Mouse (Mus musculus): ENCODE measurements around the gene Kcnd2. TPM values are rescaled to one million over a fixed set of nuclear protein-coding genes. Genes with fewer than 3 reads are reported as not detected.

The Kcnd2 gene
- polyA plus RNA-seq, 1 experiment from 2014 or later, result 0.06 TPM

DNA sequence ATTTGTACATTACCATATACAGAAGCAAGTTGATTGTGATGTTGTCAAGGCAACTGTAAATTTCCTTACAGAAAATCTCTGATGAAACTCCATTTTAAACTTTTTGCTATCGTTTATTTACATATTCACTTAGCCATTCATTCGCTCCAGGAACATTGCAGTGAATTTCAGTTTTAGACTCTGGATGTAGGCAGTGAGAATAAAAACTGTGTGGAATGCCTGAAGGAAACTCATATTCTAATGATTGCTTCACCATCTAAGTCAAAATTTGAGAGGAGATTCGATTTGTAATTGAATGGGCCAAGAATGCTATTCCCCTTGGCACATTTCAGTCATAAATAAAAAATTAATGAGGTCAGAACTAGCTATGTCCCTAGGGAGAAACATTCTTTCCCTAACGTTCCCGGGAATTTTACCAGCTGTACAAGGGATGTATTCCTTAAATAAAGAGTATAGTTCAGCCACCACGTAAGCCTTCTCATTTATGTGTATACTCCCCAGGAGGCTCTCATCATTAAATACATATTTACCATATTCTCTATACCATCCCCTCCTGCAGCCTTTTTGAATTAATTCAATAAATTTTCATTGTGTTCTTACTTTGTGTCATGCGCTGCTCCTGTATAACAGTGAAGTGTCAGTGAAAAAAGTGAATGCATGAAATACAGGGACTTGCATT is 394.2 kb downstream of the Kcnd2 start:
- WGBS, result 72% methylated on average over 7 of the region's 7 CpGs

DNA sequence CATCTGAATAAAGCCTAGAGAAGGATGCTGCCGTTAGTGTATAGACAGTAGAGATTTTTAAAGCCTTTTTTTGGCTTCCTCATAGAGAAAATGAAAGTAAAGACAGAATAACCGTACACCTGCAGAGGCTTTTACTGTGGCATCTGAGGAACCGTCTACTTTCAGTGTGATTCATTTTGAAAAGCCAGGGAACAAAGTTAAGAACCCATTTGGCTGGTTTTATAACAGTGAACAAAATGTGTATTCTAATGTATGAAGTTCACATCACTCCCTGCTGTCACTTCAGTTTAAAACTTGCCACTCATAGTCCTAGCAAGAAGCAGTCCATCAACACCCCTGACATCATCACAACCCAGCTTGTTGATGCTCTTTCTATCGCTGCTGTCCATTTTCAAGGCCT is 414.7 kb downstream of the Kcnd2 start:
- TF ChIP-seq CTCF (IDR thresholded peaks at IDR 0.05) (no peak), EP300 (IDR thresholded peaks at IDR 0.05) (no peak)
- Histone ChIP-seq H3K4me1 (ENCODE audit: insufficient read depth, low read depth, low read length) (no peaks in the 10 kb centered on the region), H3K27ac (ENCODE audit: low read length) (no peak overlapping the region), H3K9ac (replicated peaks; ENCODE audit: low read depth) (no peak overlapping the region), H3K4me3 (ENCODE audit: low read depth, low read length) (no peak overlapping the region), H3K4me2 (replicated peaks; ENCODE audit: low read depth, low read length) (no peak overlapping the region), H3K36me3 (ENCODE audit: insufficient read depth, low read length) (no peaks in the 10 kb centered on the region), H3K27me3 (replicated peaks; ENCODE audit: insufficient read depth, low read length) (no peaks in the 10 kb centered on the region), H3K9me3 (ENCODE audit: low read length) (no peaks in the 10 kb centered on the region)
- DNase-seq (ENCODE audit: low spot score), result no peak
- no peak for ATAC-seq
- 82% methylated on average over 4 of the region's 4 CpGs for WGBS

More for the DNA sequence above, 394.2 kb downstream of the Kcnd2 start:
- ATAC-seq, result no peak
- H3K4me2 ChIP-seq (replicated peaks; ENCODE audit: low read depth, low read length), result no peak overlapping the region
- H3K9ac ChIP-seq (replicated peaks; ENCODE audit: low read depth), result no peak overlapping the region
- no peaks in the 10 kb centered on the region for H3K4me1 ChIP-seq (ENCODE audit: insufficient read depth, low read depth, low read length)
- H3K4me3 ChIP-seq (ENCODE audit: low read depth, low read length), result no peak overlapping the region
- H3K36me3 ChIP-seq (ENCODE audit: insufficient read depth, low read length), result no peaks in the 10 kb centered on the region
- TF ChIP-seq EP300 (IDR thresholded peaks at IDR 0.05) (no peak), CTCF (IDR thresholded peaks at IDR 0.05) (no peak)
- no peaks in the 10 kb centered on the region for H3K27me3 ChIP-seq (replicated peaks; ENCODE audit: insufficient read depth, low read length)
- no peak for DNase-seq (ENCODE audit: low spot score)
- H3K9me3 ChIP-seq (ENCODE audit: low read length), result no peaks in the 10 kb centered on the region
- no peak overlapping the region for H3K27ac ChIP-seq (ENCODE audit: low read length)

DNA sequence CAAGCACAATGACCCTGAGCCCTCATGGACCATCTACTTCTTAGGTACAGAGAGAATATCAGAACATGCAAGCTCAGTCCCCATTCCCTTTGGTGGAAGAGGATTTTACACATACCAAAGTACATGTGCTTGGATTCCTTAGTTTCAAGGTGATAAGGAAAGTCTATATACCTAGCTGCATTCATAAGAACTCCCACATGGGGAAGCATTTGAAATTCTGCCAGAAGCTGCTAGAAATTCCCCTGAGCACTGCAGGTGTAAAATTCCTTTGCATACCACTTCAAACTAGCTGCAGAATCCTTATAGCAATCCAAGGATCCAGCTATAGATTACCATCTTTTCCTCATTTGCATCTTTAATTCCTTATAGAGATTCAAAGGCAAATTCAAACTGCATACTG is 440.4 kb downstream of the Kcnd2 start:
- no peak overlapping the region for H3K4me3 ChIP-seq (ENCODE audit: low read depth, low read length)
- H3K27ac ChIP-seq (ENCODE audit: low read length), result no peak overlapping the region
- H3K9me3 ChIP-seq (ENCODE audit: low read length), result no peaks in the 10 kb centered on the region
- H3K27me3 ChIP-seq (replicated peaks; ENCODE audit: insufficient read depth, low read length), result no peaks in the 10 kb centered on the region
- no peak overlapping the region for H3K9ac ChIP-seq (replicated peaks; ENCODE audit: low read depth)
- ATAC-seq (peak; percentile 41; the same call in 1 of the 2 replicates), DNase-seq (ENCODE audit: low spot score) (peak; percentile 35)
- H3K36me3 ChIP-seq (ENCODE audit: insufficient read depth, low read length), result no peaks in the 10 kb centered on the region
- H3K4me2 ChIP-seq (replicated peaks; ENCODE audit: low read depth, low read length), result no peak overlapping the region
- no peaks in the 10 kb centered on the region for H3K4me1 ChIP-seq (ENCODE audit: insufficient read depth, low read depth, low read length)
- TF ChIP-seq CTCF (IDR thresholded peaks at IDR 0.05), result no peak
- TF ChIP-seq EP300 (IDR thresholded peaks at IDR 0.05), result no peak; the same call in 1 of the 2 replicates

DNA sequence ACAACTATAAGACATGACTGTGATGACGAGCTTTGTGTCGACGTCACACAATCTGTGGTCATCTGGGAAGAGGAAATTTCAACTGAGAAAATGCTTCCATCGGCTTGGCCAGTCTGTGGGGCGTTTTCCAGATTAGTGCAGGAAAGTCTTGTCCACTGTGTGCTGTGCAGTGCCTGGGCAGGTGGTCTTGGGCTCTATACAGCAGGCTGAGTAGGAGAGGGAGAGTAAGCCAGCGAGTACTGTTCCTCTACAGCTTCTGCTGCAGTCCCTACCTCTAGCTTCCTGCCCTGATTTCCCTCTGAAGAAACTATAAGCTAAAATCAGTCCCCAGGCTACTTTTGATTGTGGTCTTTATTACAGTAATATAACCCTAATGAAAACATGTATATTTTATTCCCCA is 448.8 kb downstream of the Kcnd2 start:
- Histone ChIP-seq H3K36me3 (ENCODE audit: insufficient read depth, low read length) (no peaks in the 10 kb centered on the region), H3K4me2 (replicated peaks; ENCODE audit: low read depth, low read length) (no peak overlapping the region), H3K27ac (ENCODE audit: low read length) (no peak overlapping the region), H3K4me1 (ENCODE audit: insufficient read depth, low read depth, low read length) (no peaks in the 10 kb centered on the region), H3K27me3 (replicated peaks; ENCODE audit: insufficient read depth, low read length) (no peaks in the 10 kb centered on the region), H3K4me3 (ENCODE audit: low read depth, low read length) (no peak overlapping the region), H3K9me3 (ENCODE audit: low read length) (no peaks in the 10 kb centered on the region), H3K9ac (replicated peaks; ENCODE audit: low read depth) (no peak overlapping the region)
- DNase-seq (ENCODE audit: low spot score) (no peak), ATAC-seq (no peak)
- 75% methylated on average over 6 of the region's 6 CpGs for WGBS
- TF ChIP-seq CTCF (IDR thresholded peaks at IDR 0.05), result no peak
- TF ChIP-seq EP300 (IDR thresholded peaks at IDR 0.05), result no peak

DNA sequence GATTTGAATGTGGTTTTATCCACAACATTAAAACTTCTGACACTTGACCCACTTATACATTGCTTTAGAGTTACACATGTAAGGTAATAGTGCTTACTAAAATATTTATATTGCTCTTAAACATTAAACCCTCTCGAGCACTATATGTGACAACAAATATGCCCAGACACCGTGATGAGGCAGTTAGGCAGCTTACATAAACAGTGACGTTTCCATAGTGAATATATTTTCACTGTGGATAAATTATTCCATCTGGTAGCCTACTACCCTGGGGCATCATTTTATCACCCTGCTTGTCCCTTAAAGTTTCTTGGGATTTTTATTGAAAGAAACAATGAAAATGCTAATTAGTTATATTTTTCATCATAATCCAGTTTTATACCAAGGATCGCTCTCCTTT is 449.3 kb downstream of the Kcnd2 start:
- DNase-seq (ENCODE audit: low spot score), result no peak
- 50% methylated on average over 4 of the region's 4 CpGs for WGBS
- no peak overlapping the region for H3K4me3 ChIP-seq (ENCODE audit: low read depth, low read length)
- TF ChIP-seq CTCF (IDR thresholded peaks at IDR 0.05) (no peak), EP300 (IDR thresholded peaks at IDR 0.05) (no peak)
- no peak for ATAC-seq
- no peaks in the 10 kb centered on the region for H3K9me3 ChIP-seq (ENCODE audit: low read length)
- no peak overlapping the region for H3K27ac ChIP-seq (ENCODE audit: low read length)
- H3K36me3 ChIP-seq (ENCODE audit: insufficient read depth, low read length), result no peaks in the 10 kb centered on the region
- no peak overlapping the region for H3K4me2 ChIP-seq (replicated peaks; ENCODE audit: low read depth, low read length)
- H3K27me3 ChIP-seq (replicated peaks; ENCODE audit: insufficient read depth, low read length), result no peaks in the 10 kb centered on the region
- H3K9ac ChIP-seq (replicated peaks; ENCODE audit: low read depth), result no peak overlapping the region
- H3K4me1 ChIP-seq (ENCODE audit: insufficient read depth, low read depth, low read length), result no peaks in the 10 kb centered on the region

DNA sequence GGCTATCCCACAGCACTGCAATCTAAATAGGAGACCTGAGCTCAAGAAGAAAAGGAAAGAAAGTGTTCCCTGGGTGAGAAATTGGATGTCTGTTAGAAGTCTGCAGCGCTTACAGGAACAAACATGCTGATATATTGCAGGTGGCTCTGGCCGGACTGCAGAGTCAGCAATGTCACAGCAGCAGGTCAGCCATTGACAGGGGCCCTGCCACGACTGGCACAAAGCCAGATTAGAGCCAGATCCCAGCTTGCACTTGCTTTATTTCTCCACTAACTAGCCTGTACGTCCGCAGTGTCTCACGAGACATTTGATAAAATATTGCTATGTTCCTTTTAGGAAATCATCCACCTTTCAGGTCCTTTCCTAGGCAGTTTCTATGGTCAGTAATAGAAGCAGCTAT is 468.9 kb downstream of the Kcnd2 start:
- Histone ChIP-seq H3K4me2 (replicated peaks; ENCODE audit: low read depth, low read length) (no peak overlapping the region), H3K36me3 (ENCODE audit: insufficient read depth, low read length) (no peaks in the 10 kb centered on the region), H3K9me3 (ENCODE audit: low read length) (no peaks in the 10 kb centered on the region), H3K9ac (replicated peaks; ENCODE audit: low read depth) (no peak overlapping the region), H3K4me1 (ENCODE audit: insufficient read depth, low read depth, low read length) (no peaks in the 10 kb centered on the region), H3K27me3 (replicated peaks; ENCODE audit: insufficient read depth, low read length) (no peaks in the 10 kb centered on the region), H3K27ac (ENCODE audit: low read length) (no peak overlapping the region), H3K4me3 (ENCODE audit: low read depth, low read length) (no peak overlapping the region)
- DNase-seq (ENCODE audit: low spot score) (no peak), ATAC-seq (no peak)
- TF ChIP-seq EP300 (IDR thresholded peaks at IDR 0.05) (no peak), CTCF (IDR thresholded peaks at IDR 0.05) (no peak)
- 41% methylated on average over 6 of the region's 6 CpGs for WGBS

DNA sequence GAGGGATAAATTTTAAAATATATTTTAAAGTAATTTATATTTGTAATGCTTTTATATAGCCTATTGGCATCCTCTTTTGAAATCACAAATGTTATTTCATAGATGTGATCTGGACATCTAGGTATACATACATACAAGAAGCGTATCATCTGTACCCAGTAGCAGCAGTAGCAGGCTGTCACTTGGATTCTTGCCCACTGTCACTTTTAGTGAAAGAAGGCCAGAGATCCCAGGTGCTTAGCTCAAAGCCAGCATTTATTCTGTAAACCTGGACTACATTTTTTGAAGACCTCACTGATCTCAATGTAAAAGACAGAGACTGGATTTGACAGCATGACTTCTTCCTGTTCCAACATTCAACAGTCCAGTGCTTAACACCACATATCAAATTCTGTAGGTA is 471.1 kb downstream of the Kcnd2 start:
- Histone ChIP-seq H3K9me3 (ENCODE audit: low read length) (no peaks in the 10 kb centered on the region), H3K36me3 (ENCODE audit: insufficient read depth, low read length) (no peaks in the 10 kb centered on the region), H3K4me3 (ENCODE audit: low read depth, low read length) (no peak overlapping the region), H3K27ac (ENCODE audit: low read length) (no peak overlapping the region), H3K9ac (replicated peaks; ENCODE audit: low read depth) (no peak overlapping the region), H3K4me2 (replicated peaks; ENCODE audit: low read depth, low read length) (no peak overlapping the region), H3K27me3 (replicated peaks; ENCODE audit: insufficient read depth, low read length) (no peaks in the 10 kb centered on the region), H3K4me1 (ENCODE audit: insufficient read depth, low read depth, low read length) (no peaks in the 10 kb centered on the region)
- WGBS, result 85% methylated on average over 1 of the region's 1 CpGs
- TF ChIP-seq EP300 (IDR thresholded peaks at IDR 0.05) (no peak), CTCF (IDR thresholded peaks at IDR 0.05) (no peak)
- ATAC-seq, result no peak
- no peak for DNase-seq (ENCODE audit: low spot score)

Measured in lung, postnatal 0 days (tissue).